Mouse (Mus musculus) yolk sac, embryonic 10.5 days (tissue): ENCODE data around the gene Taok3.

Experiments used
- DNase-seq: peaks from one replicate; pipeline ENCODE4 v3.0.0-alpha.2; 2017; ENCODE audit warnings: low spot score

Taok3 gene

GRCm38 (mm10) chr5:117117716-117118115 is 2.2 kb upstream of the Taok3 start:
- no peak for DNase-seq

DNA sequence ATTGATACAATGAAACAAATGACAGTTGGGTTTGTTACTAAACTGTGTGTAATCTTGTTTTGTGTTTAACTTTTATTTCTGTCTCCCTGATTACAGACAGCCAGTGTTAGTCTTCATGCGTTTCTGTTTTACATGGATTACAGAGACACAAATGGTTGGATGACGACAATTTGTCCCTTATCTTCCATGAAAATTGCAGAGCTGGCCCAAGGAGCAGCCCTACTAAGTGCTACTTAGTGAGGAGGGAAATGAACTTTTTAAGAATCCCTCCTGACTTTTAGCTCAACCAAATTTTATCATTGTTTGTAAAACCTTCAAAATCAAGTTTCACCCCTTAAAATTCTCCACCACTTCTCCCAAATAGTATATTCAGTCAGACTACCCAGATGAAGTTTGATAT is 1.7 kb upstream of the Taok3 start:
- no peak for DNase-seq

DNA sequence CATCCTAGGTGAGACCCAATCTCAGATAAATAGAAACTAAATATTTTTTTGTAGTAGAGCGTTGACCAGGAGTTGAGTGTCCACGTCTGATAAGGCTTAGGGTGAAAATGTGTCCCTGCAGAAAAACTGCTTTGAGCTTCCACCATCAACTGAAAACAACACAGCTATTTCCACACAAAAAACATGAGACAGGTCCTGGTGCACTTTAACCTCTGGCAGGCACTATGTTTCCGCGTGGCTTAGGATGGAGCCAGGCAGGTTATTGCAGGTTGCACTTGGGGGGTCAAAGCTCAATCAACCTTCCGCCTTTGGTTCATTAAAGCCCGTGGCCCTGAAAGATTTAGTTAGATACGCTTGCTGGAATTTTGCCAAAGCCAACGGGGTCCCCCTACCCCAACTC is 1.1 kb upstream of the Taok3 start:
- peak; percentile 61 for DNase-seq

- DNase-seq: no peak
These were observed 849 bp downstream of the Taok3 start for GRCm38 (mm10) chr5:117120489-117121466.

GRCm38 (mm10) chr5:117121657-117122056 is 1.7 kb downstream of the Taok3 start:
- no peak for DNase-seq

DNA sequence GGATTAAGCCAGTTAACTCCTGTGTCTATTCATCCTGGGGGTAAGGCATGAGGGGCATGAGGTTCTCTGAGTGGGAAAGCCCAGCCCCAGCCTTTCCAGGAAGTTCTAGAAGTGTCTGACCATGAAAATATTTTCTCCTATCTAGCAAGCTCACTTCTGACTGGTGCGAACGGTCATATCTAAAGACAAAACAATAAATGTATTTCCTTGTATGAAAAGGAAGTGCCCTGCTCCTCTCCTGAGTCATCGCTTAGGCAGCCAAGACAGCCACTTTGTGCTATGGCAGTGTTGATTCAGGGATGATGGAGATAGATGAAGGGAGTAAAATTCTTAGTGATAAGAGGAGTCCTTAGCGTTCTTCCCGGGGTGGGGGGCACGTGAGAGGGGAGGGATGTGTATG is 3.2 kb downstream of the Taok3 start:
- DNase-seq: no peak

DNA sequence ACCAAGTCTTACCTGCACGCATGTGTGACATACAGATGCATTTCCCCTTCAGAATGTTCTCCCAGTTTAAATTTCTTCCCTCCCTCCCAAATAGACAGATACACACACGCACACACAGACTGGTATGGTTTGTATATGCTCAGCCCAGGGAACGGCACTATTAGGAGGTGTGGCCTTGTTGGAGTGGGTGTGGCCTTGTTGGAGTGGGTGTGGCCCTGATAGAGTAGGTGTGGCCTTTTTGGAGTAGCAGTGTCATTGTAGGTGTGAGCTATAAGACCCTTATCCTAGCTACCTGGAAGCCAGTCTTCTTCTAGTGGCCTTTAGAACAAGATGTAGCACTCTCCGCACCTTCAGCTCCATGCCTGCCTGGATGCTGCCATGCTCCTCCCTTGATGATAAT is 3.9 kb downstream of the Taok3 start:
- DNase-seq: no peak

- DNase-seq: no peak
These were observed 5.8 kb downstream of the Taok3 start for GRCm38 (mm10) chr5:117125482-117126346.

DNA sequence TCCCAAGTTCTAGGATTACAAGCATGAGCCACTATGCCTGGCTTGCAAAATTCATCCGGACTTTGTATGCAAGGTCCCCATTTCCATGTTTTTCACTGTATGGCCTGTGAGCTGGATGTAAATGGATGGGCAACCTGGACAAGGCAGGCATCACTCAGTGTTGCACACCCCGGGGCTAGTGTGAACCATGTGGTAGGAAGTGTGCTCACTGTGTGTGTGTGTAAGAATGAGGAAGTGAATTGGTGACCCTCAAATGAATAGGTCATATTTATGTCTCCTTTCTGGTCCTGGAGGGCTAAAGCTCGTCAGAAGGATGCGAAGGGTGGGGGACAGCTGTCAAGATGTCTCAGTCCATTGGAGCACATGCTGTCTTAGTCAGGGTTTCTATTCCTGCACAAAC is 7.1 kb downstream of the Taok3 start:
- no peak for DNase-seq

GRCm38 (mm10) chr5:117130726-117131125 is 10.8 kb downstream of the Taok3 start:
- no peak for DNase-seq

GRCm38 (mm10) chr5:117133446-117134065 is 13.6 kb downstream of the Taok3 start:
- no peak for DNase-seq

DNA sequence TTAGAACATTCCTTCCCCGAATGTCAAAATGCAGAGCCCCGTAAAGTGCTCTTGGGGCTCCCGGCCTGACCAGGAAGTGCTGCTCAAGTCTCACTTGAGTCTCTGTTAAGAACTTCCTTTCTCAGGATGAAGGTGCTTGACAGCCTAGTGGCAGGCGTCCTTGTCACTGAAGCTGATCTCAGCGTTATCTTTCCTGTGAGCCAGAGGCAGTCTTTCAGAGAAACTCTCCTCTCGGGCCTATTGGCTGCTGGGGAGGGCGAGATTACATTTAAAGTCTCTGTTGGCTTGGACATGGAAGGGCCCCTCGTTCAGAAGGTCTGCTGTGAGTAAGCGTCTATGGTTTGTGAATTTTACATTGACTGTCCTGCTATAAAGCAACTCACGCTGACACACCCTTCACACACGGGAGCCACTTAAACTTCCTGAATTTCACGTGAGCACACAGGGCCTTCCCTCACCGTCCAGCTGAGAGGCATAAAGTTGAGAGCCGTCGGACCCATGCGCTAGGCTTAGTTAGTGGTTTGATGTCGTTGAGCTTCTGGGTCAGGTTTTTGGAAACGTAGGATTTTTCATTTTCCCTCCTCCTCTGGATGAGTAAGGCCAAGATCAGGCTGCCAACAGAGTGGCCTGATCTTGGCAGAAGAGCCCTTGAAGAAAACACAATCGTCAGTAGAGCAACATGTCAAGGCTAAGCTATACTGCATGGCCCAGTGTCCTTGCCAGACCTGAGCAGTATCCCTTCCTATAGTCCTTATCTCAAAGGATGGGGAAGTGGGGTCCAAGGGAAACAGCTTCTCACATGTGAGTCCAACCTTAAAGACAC is 14.3 kb downstream of the Taok3 start:
- DNase-seq: peak; percentile 53

- DNase-seq: no peak
These were observed 15.0 kb downstream of the Taok3 start for GRCm38 (mm10) chr5:117134889-117135456.

DNA sequence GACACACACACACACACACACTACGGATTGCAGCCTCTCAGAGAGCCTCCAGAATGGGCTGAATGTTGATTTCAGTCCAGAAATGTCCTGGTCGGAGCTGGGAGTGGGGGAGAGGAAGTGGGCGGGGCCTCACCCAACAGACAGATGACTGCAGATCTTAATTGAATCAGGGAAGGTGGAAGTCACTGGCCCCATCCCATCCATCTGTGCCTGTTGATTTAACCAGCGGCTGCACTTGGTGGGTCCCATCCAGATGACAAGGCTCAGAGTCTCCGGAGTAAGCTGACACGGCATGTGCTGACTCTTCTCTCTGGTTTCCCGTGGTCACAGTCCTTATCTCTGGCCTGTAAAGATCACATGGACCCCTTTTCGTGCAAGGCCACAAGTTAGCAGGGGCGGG is 15.9 kb downstream of the Taok3 start:
- DNase-seq: peak; percentile 63

- DNase-seq: no peak
These were observed 16.6 kb downstream of the Taok3 start for GRCm38 (mm10) chr5:117136570-117136969.

- DNase-seq: no peak
These were observed 17.1 kb downstream of the Taok3 start for GRCm38 (mm10) chr5:117137011-117137410.

DNA sequence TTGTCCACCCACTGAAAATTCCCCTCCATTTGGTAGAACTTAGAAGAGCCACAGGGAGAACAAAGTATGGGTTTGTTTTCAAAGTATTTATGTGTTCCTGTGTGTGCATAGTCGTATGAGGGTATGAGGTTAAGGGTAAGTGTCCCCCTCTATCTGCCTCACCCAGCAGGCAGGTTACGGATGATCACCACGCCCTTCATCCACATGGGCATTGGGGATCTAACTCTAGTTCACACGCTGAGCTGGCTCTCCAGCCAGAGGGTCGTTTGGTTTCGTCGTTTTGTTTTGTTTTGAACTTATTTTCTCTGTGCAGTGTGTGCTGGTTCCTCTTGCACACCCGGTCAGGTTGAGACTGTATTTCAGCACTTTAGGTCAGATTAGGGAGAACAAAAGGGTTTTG is 17.7 kb downstream of the Taok3 start:
- no peak for DNase-seq

DNA sequence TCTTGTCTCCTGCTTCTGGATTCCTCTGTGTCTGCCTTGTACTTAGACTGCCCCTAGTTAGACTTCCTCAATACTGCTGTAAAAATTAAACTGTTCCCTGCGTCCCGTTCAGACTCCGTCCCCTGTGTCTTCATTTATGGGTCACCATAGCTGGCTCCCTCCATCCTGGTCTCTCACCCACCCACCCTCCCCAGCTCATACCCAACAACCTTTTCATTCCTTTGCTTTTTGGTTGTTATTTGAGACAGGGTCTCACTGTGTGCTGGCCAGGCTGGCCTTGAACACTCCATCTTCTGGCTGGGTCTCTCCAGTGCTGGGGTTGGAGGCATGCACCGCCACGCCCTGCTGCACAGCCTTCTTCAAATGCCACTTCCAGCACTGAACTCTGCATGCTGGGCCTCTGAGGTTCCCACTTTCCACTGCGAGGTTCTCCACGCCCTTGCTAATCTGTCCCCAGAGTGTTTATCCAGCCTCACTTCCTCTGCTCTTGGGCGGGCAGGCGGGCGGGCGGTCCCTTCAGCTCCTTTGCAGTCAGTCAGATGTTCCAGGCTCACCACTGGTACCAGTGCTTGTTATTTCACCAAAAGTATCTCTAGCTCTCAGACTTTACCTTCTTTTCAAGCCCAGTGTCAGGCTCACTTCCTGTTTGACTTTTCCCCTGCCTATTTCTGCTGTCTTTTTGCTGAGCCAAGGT is 18.5 kb downstream of the Taok3 start:
- no peak for DNase-seq

- no peak for DNase-seq
These were observed 19.9 kb downstream of the Taok3 start for GRCm38 (mm10) chr5:117139822-117140221.

DNA sequence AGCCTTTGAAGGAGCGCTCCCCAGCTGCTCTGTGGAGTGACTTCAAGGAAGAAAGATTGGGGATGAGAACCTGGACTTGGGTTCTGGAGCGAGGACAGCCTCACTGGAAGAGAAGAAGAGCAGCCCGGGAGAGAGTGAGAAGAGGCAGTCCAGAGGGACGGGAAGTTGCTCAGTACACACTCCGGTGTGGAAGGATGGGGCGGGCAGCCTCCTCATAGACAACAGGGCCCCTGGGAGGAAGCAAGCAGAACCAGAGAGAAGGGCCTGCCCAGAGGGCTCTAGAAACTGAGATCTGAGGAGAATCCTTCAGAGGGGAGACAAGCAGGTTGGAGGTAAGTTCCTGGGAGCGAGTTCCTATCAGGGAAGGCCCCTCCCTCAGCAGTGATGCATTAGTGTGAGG is 20.4 kb downstream of the Taok3 start:
- no peak for DNase-seq

DNA sequence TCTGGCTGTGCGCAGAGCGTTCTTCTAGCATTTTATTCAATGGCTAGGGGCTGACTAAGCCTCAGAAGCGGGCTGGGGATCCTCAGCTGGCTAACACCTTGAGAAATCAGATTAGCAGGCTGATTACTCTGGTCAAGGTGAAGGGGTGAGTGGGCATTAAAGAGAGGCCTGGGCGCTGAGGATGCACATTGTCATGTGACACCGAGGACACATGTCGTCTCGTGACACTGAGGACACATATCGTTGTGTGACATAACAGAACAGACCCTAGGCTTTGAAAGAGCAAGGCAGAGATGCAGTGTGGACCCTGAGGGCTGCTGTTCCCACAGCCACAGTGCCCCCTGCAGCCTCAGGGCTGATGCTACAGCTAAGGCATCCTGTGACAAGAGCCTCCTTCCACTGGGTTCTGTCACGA is 23.8 kb downstream of the Taok3 start:
- DNase-seq: peak; percentile 61
